Mouse (Mus musculus): Measurements from ENCODE around the gene Dusp11.

GRCm38 (mm10) chr6:85927476-85928464 is 33.7 kb downstream of the Dusp11 start:
- TF ChIP-seq CTCF (IDR thresholded peaks at IDR 0.05; ENCODE audit: extremely low read depth, insufficient read depth, low read length) = no peak
- no peak for TF ChIP-seq POLR2A (IDR thresholded peaks at IDR 0.05; ENCODE audit: extremely low read depth, insufficient read depth, low read length)

Data from cortical plate, adult 2 months (tissue).